Mouse (Mus musculus) MEL (cell line): ENCODE results near the gene Myh6. TPM values are rescaled to one million over a fixed set of nuclear protein-coding genes. Genes with fewer than 3 reads are reported as not detected.

Experiments
- DNase-seq: peaks from one replicate; pipeline ENCODE4 v3.0.0; 2011; ENCODE audit warnings: low read depth, low spot score
- H3K27ac ChIP-seq: 2 replicates; pipeline ENCODE4 v1.5.1; 2012; ENCODE audit warnings: low read depth, mild to moderate bottlenecking, control low read depth, low read length, moderate library complexity; ENCODE audit not compliant: control insufficient read depth
- H3K27me3 ChIP-seq, 2 experiments: fragments of 150-350 bp in 1 of 2; sonication (generic) in 1 of 2; 2 replicates each; pipeline ENCODE4 v1.6.1; 2012; ENCODE audit warnings: low read length in 2 of 2, mild to moderate bottlenecking in 2 of 2, improper control_type of control experiment in 1 of 2, moderate library complexity in 1 of 2; ENCODE audit not compliant: insufficient read depth in 2 of 2, control insufficient read depth in 1 of 2
- H3K36me3 ChIP-seq, 2 experiments: 2 replicates each; pipeline ENCODE4 v1.6.1; 2012 to 2014; ENCODE audit warnings: low read length in 2 of 2, improper control_type of control experiment in 1 of 2, inconsistent platforms in 1 of 2, mild to moderate bottlenecking in 1 of 2; ENCODE audit not compliant: insufficient read depth in 2 of 2, control insufficient read depth in 1 of 2
- H3K4me1 ChIP-seq, 2 experiments: fragments of 150-350 bp in 1 of 2; sonication (generic) in 1 of 2; 2 replicates each; pipeline ENCODE4 v1.6.1; 2012; ENCODE audit warnings: low read length in 2 of 2, improper control_type of control experiment in 1 of 2, mild to moderate bottlenecking in 1 of 2; ENCODE audit not compliant: insufficient read depth in 2 of 2, control insufficient read depth in 1 of 2
- H3K4me3 ChIP-seq, 2 experiments: fragments of 150-350 bp in 1 of 2; sonication (generic) in 1 of 2; 2 replicates each; pipeline ENCODE4 v1.5.1; 2012; ENCODE audit warnings: low read depth in 2 of 2, low read length in 2 of 2, mild to moderate bottlenecking in 2 of 2, moderate library complexity in 2 of 2, control low read depth in 1 of 2, improper control_type of control experiment in 1 of 2; ENCODE audit not compliant: control insufficient read depth in 1 of 2, insufficient read depth in 1 of 2
- H3K79me2 ChIP-seq: 2 replicates; pipeline ENCODE4 v1.6.1; 2012; ENCODE audit warnings: mild to moderate bottlenecking, low read length, moderate library complexity; ENCODE audit not compliant: control insufficient read depth, poor library complexity, insufficient read depth
- H3K9ac ChIP-seq: 2 replicates; pipeline ENCODE4 v1.6.1; 2012; ENCODE audit warnings: low read depth, mild to moderate bottlenecking, control low read depth, low read length, moderate library complexity; ENCODE audit not compliant: control insufficient read depth, poor library complexity, severe bottlenecking
- H3K9me3 ChIP-seq: fragments of 150-350 bp; sonication (generic); replicated peaks from 2 replicates; pipeline ENCODE4 v1.6.1; 2012; ENCODE audit warnings: mild to moderate bottlenecking, low read length, improper control_type of control experiment, moderate library complexity; ENCODE audit not compliant: insufficient read depth
- BHLHE40 ChIP-seq: IDR thresholded peaks from 2 replicates; pipeline ENCODE4 v1.6.1; 2012; ENCODE audit warnings: low read depth, mild to moderate bottlenecking, inconsistent platforms, low read length, improper control_type of control experiment, borderline replicate concordance
- E2F4 ChIP-seq: IDR thresholded peaks from 2 replicates; pipeline ENCODE4 v1.6.1; 2011; ENCODE audit warnings: low read depth, low read length, improper control_type of control experiment, borderline replicate concordance
- ELF1 ChIP-seq: IDR thresholded peaks from 2 replicates; pipeline ENCODE4 v1.6.1; 2014; ENCODE audit warnings: low read depth, mild to moderate bottlenecking, inconsistent platforms, low read length, improper control_type of control experiment, moderate library complexity
- ETS1 ChIP-seq: IDR thresholded peaks from 2 replicates; pipeline ENCODE4 v1.6.1; 2012; ENCODE audit warnings: low read depth, mild to moderate bottlenecking, inconsistent platforms, low read length, improper control_type of control experiment, moderate library complexity
- GATA1 ChIP-seq: IDR thresholded peaks from 2 replicates; pipeline ENCODE4 v1.6.1; 2011; ENCODE audit warnings: low read depth, low read length, improper control_type of control experiment
- MAZ ChIP-seq: IDR thresholded peaks from 2 replicates; pipeline ENCODE4 v1.6.1; 2012; ENCODE audit warnings: low read depth, mild to moderate bottlenecking, inconsistent platforms, low read length, improper control_type of control experiment
- MEF2A ChIP-seq: IDR thresholded peaks from 2 replicates; pipeline ENCODE4 v1.6.1; 2014; ENCODE audit warnings: low read depth, mild to moderate bottlenecking, inconsistent platforms, low read length, improper control_type of control experiment; ENCODE audit not compliant: poor library complexity, insufficient replicate concordance, severe bottlenecking; ENCODE audit errors: extremely low read depth
- MYC ChIP-seq: IDR thresholded peaks from 2 replicates; pipeline ENCODE4 v1.6.1; 2011; ENCODE audit warnings: low read depth, mild to moderate bottlenecking, low read length, improper control_type of control experiment, moderate library complexity
- RAD21 ChIP-seq: IDR thresholded peaks from 2 replicates; pipeline ENCODE4 v1.6.1; 2011; ENCODE audit warnings: mild to moderate bottlenecking, low read depth, low read length, improper control_type of control experiment
- SIN3A ChIP-seq: IDR thresholded peaks from 2 replicates; pipeline ENCODE4 v1.6.1; 2012; ENCODE audit warnings: low read length, improper control_type of control experiment, inconsistent platforms
- TAL1 ChIP-seq: IDR thresholded peaks from 2 replicates; pipeline ENCODE4 v1.6.1; 2012; ENCODE audit warnings: mild to moderate bottlenecking, inconsistent platforms, low read length, moderate library complexity, mixed read lengths
- USF1 ChIP-seq: IDR thresholded peaks from 2 replicates; pipeline ENCODE4 v1.6.1; 2014; ENCODE audit warnings: low read depth, mild to moderate bottlenecking, inconsistent platforms, low read length, improper control_type of control experiment, moderate library complexity
- ZC3H11A ChIP-seq: IDR thresholded peaks from 2 replicates; pipeline ENCODE4 v1.6.1; 2012; ENCODE audit warnings: low read depth, mild to moderate bottlenecking, inconsistent platforms, low read length, improper control_type of control experiment
- ZKSCAN1 ChIP-seq: IDR thresholded peaks from 2 replicates; pipeline ENCODE4 v1.6.1; 2012; ENCODE audit warnings: low read depth, mild to moderate bottlenecking, inconsistent platforms, low read length, improper control_type of control experiment, moderate library complexity
- ZNF384 ChIP-seq: IDR thresholded peaks from 2 replicates; pipeline ENCODE4 v1.6.1; 2012; ENCODE audit warnings: low read depth, mild to moderate bottlenecking, inconsistent platforms, low read length, improper control_type of control experiment
- polyA plus RNA-seq, 2 experiments: library from polyadenylated mRNA; stranded (reverse) in 1 of 2; unstranded in 1 of 2; fragments of >175 nt in 1 of 2; fragments of >200 nt in 1 of 2; gene quantifications; 2 replicates each; pipeline versions ENCODE4 v1.2.1 to v1.2.4; 2012; ENCODE audit warnings: low replicate concordance in 2 of 2, low read depth in 1 of 2; ENCODE audit not compliant: insufficient read length in 2 of 2, insufficient read depth in 1 of 2, missing spikeins in 1 of 2
- total RNA-seq: library from RNA; depleted of rRNA; stranded (reverse); fragments of 300-350 nt; gene quantifications from 2 replicates; pipeline ENCODE4 v1.2.3, GENCODE M21; 2012

Gene Myh6
- total and polyA plus RNA-seq, 3 experiments, result not detected

GRCm38 (mm10) chr14:54945975-54946704 is 20.6 kb downstream of the Myh6 start:
- DNase-seq, result no peak
- H3K27me3 ChIP-seq, result no peaks in the 10 kb centered on the region; a peak in 3 of 4 replicates
- no peaks in the 10 kb centered on the region for H3K36me3 ChIP-seq
- TF ChIP-seq ELF1, result no peak
- no peak for TF ChIP-seq GATA1
- TF ChIP-seq ETS1, result no peak
- no peak for TF ChIP-seq USF1
- TF ChIP-seq SIN3A, result no peak
- TF ChIP-seq MEF2A, result no peak
- no peak for TF ChIP-seq ZC3H11A
- TF ChIP-seq ZKSCAN1, result no peak
- no peak for TF ChIP-seq RAD21
- TF ChIP-seq E2F4, result no peak
- TF ChIP-seq MYC, result no peak
- TF ChIP-seq, all 39 proteins: peak for 0
- Histone ChIP-seq H3K9me3 (no peaks in the 10 kb centered on the region), H3K27ac (no peak overlapping the region), H3K79me2 (no peaks in the 10 kb centered on the region), H3K9ac (no peak overlapping the region), H3K4me3 (no peak overlapping the region), H3K4me1 (no peaks in the 10 kb centered on the region)

DNA sequence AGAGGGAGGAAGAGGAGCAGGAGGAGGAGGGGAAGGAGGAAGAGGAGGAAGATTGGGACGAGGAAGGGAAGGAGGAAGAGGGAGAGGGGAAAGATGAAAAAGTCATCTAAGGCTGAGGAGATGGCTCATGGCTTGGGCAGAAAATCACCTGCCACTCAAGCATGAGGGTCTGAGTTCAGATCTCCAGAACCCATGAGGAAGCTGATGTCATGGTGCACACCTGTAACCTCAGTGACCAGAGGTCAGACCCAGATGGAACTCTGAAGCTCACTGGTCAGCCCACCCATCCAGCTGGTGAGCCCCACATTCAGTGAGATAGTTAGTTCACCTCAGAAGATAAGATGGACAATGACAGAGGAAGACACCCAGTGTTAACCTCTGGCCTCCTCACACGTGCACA is 21.8 kb downstream of the Myh6 start:
- Histone ChIP-seq H3K27me3 (no peaks in the 10 kb centered on the region; a peak in 2 of 4 replicates), H3K4me3 (no peak overlapping the region), H3K4me1 (no peaks in the 10 kb centered on the region), H3K36me3 (no peaks in the 10 kb centered on the region), H3K9me3 (no peaks in the 10 kb centered on the region), H3K9ac (no peak overlapping the region), H3K27ac (no peak overlapping the region), H3K79me2 (no peaks in the 10 kb centered on the region)
- no peak for DNase-seq
- TF ChIP-seq TAL1 (no peak), BHLHE40 (no peak), MAZ (no peak), ZNF384 (no peak), ZC3H11A (no peak)
